Mouse (Mus musculus) neutrophil, adult 5-6 weeks (primary cell): ENCODE data around the gene Gm49661. TPM values are rescaled to one million over a fixed set of nuclear protein-coding genes. Genes with fewer than 3 reads are reported as not detected.

Experiments
- ATAC-seq: fragments of 151-379, 151-347 bp; 2 replicates; pipeline ENCODE4 v1.8.0; 2017; ENCODE audit warnings: mild to moderate bottlenecking, moderate TSS enrichment; ENCODE audit not compliant: insufficient number of reproducible peaks, poor library complexity, low FRiP score, severe bottlenecking; ENCODE audit errors: extremely low read depth
- total RNA-seq: library from RNA; stranded (forward); fragments of 200-1000 nt; gene quantifications from 2 replicates; pipeline ENCODE4 v1.2.3, GENCODE M21; 2017

Gene Gm49661
- total RNA-seq = not detected in 2 replicates

DNA sequence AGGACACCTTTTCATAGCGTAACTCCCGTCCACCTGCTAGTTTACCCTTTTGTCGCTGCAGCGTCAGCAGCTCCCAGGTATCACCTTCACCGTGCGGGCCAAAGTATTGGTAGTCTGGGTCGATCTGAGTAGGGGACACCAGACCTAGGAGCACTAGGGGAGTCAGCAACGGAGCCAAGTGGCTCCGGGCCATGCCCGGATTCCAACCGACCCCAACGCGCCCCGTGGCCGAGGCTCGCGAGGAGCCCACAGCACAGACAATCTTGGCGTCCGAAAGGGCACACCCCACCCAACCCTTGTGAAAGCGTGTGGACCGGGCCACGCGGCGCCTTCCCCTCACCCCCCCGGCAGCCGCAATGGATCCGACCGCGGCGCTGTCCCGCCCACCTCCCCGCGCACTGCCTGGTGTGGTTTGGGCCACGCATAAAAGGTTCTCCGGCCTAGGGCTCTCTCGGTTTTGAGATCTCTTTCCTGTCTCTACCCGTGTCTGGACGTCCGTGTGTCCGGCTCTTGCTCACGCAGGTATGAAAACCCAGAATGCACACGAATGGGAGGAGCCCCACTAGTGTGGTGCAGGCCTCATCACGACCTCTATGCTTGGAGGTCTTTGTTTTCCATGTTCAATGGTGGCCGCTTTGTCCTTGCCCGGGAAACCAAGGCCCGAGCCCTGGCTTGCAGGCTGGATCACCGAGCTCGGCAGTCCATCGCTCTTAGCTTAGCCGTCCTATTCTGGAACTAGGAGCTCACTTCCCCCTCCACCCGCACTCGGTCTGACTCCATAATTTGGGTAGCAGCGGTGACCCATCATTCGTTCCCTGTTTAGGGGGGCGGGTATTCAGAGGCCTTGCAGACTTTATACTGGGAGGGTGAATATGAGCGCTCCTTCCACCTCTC, at the start of gene Gm49661, which contains the start of the genes Prdx2 and Rnaseh2a:
TSS of gene Gm49661 (minus strand) at position 193 of the 894 bp plus-strand sequence.
TSS of gene Prdx2 (plus strand) at position 347 of the 894 bp plus-strand sequence.
TSS of gene Rnaseh2a (minus strand) at position 527 of the 894 bp plus-strand sequence.
- ATAC-seq = no peak

GRCm38 (mm10) chr8:85017209-85017608, 48.0 kb upstream of the Gm49661 start:
- ATAC-seq = no peak

GRCm38 (mm10) chr8:85016724-85017123, 47.5 kb upstream of the Gm49661 start:
- ATAC-seq = no peak

DNA sequence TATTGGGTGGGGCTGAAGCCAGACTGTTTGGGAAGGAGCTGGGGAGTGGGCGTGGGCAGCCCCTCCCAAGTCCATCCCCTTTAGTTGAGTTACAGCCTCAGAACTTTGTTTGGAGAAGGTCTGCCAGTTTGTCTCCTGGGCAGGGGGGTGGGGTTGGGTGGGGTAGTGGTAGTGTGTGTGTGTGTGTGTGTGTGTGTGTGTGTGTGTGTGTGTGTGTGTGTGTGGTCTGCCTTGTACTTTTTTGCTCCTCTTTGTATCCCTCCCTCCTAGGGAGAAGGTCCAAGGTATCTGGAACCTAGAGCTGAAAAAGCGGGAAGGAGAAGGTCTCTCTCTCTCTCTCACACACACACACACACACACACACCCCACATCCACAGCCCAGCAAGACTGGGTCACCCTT, 45.2 kb upstream of the Gm49661 start, which contains the start of gene Best2:
TSS of gene Best2 (minus strand) at position 101 of the 400 bp plus-strand sequence.
- no peak for ATAC-seq

GRCm38 (mm10) chr8:85013230-85013840, 44.1 kb upstream of the Gm49661 start:
- ATAC-seq = peak; percentile 75

DNA sequence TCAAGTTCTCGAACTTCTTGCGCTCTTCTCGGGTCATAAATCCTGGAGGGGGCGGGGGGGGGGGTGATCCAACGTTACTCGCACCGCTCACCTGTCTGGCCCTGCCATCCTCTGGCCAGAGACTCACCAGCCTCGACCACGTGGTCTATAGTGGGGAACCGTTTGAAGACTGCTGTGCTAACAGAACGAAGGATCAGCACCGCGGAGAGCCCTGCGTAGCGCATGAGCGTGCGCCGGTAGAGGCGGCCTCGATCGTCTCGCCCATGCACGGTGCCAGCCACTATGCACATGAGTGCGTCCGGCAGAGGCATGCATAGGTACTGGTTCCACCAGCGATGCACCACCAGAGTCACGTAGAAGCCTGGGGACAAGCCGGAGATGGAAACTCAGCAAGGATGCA, 42.0 kb upstream of the Gm49661 start:
- ATAC-seq = no peak

- ATAC-seq = no peak
Observed at GRCm38 (mm10) chr8:85007686-85008085, 38.5 kb upstream of the Gm49661 start.

- ATAC-seq = peak; percentile 92
Observed at GRCm38 (mm10) chr8:84997649-84998295, 28.5 kb upstream of the Gm49661 start.

- ATAC-seq = no peak
Observed at GRCm38 (mm10) chr8:84996978-84997377, 27.7 kb upstream of the Gm49661 start.

- no peak for ATAC-seq
Observed at GRCm38 (mm10) chr8:84995680-84996079, 26.4 kb upstream of the Gm49661 start.

- no peak for ATAC-seq
Observed at GRCm38 (mm10) chr8:84994375-84994774, 25.1 kb upstream of the Gm49661 start.

- no peak for ATAC-seq
Observed at GRCm38 (mm10) chr8:84990836-84991235, 21.6 kb upstream of the Gm49661 start.

GRCm38 (mm10) chr8:84990349-84990748, 21.1 kb upstream of the Gm49661 start, which contains the start of gene Hook2:
Gene Hook2, plus strand, starts transcription at chr8:84990603.
- peak; percentile 73 for ATAC-seq

- peak; percentile 28 for ATAC-seq
Observed at GRCm38 (mm10) chr8:84989810-84990209, 20.6 kb upstream of the Gm49661 start.

DNA sequence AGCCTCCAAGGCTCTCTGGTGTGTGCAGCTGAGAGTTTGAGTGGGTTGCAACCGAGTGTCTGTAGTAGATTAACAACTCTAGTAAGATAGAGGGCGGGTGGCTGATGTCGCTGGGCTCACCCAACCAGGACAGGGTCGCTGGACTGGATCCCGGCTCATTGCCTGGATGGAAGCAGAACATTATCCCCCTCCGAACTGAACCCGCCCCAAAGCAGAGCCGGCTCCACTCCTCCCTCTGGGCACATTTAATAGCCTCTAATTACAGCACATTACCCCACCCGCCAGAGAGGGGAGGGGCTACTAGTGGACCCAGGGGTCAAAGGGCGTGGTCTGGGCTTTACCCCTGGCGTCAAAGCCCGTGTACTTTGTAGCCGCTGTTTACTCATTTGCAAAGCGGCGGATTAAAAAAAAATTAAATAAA, 20.1 kb upstream of the Gm49661 start:
- no peak for ATAC-seq

- no peak for ATAC-seq
Observed at GRCm38 (mm10) chr8:84987903-84988302, 18.7 kb upstream of the Gm49661 start.

DNA sequence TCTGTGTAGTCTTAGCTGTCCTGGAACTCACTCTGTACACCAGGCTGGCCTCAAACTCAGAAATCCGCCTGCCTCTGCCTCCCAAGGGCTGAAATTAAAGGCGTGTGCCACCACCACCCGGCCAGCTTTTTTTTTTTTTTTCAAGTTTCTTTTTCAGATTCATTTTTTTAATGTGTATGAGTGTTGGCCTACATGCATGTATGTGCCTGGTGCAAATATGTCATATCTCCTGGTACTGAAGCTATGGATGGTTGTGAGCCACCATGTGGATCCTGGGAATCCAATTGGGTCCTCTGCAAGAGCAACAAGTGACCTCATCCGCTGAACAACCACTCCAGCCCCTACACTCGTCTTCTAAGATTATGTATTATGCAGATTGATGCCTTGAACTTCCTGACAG, 18.2 kb upstream of the Gm49661 start:
- no peak for ATAC-seq

DNA sequence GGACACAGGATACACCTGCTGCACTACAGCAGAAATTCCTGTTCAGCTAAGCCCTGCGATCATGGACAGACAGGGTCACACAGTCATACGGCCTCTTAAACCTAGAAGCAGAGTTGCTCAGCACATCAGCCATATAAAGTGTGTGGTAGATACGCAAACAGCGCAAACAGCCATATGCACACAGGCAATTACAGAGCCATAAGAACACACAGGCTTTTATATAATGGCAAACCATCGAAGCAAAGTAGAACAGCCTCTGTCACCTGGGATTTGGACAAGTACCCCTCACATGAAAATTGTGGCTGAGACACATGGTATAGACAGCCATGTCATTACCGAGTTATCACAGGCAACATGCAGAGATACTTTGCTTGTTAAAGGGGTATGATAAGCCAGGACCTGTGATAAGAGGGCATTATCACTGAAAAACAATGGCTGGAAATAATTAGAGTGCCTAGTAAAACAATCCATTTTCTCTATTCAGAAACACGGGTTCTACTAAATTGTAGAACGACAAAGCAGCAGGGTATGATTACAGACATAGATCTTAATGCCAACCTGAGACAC, 17.2 kb upstream of the Gm49661 start:
- no peak for ATAC-seq
